Mouse (Mus musculus): ENCODE measurements around the gene Myd88. TPM values are rescaled to one million over a fixed set of nuclear protein-coding genes. Genes with fewer than 3 reads are reported as not detected.
A peak's percentile ranks its signal among the peaks of the same experiment; 100 is the strongest.

Gene Myd88
- polyA plus RNA-seq (2012; rRNA removed), result 27.0 and 33.5 TPM in 2 replicates

GRCm38 (mm10) chr9:119340909-119341816 lies at the start of gene Myd88:
Gene Myd88, minus strand, starts transcription at chr9:119341411.
- Histone ChIP-seq H3K4me3 (ENCODE audit: extremely low read depth, insufficient read depth, insufficient read length) (peak within 1 kb of the TSS; percentile 92), H3K4me1 (ENCODE audit: control insufficient read depth, insufficient read depth, insufficient read length) (peaks cover 8% of the 10 kb centered on the region; the same call in 1 of the 2 replicates), H3K36me3 (ENCODE audit: control insufficient read depth, insufficient read depth, low read length) (peaks cover 21% of the 10 kb centered on the region), H3K27ac (ENCODE audit: insufficient read depth, low read length) (peak within 1 kb of the TSS; percentile 75), H3K27me3 (ENCODE audit: control insufficient read depth, insufficient read depth, low read length) (no peaks in the 10 kb centered on the region)
- TF ChIP-seq POLR2A (IDR thresholded peaks at IDR 0.05; ENCODE audit: low read depth, low read length) (no peak; the same call in 1 of the 2 replicates), CTCF (IDR thresholded peaks at IDR 0.05; ENCODE audit: extremely low read depth, insufficient read depth, insufficient read length, insufficient replicate concordance) (no peak)
- WGBS, result 1% methylated on average over 68 of the region's 68 CpGs
- DNase-seq (ENCODE audit: low read depth in 1 of 2, low spot score in 2 of 2), result peak; percentile 91 to 93

- Histone ChIP-seq H3K27ac (ENCODE audit: insufficient read depth, low read length) (no peak overlapping the region), H3K36me3 (ENCODE audit: control insufficient read depth, insufficient read depth, low read length) (no peaks in the 10 kb centered on the region), H3K4me1 (ENCODE audit: control insufficient read depth, insufficient read depth, insufficient read length) (no peaks in the 10 kb centered on the region), H3K4me3 (ENCODE audit: extremely low read depth, insufficient read depth, insufficient read length) (no peak overlapping the region), H3K27me3 (ENCODE audit: control insufficient read depth, insufficient read depth, low read length) (no peaks in the 10 kb centered on the region)
- no peak for DNase-seq (ENCODE audit: low read depth in 1 of 2, low spot score in 2 of 2)
- no peak for TF ChIP-seq POLR2A (IDR thresholded peaks at IDR 0.05; ENCODE audit: low read depth, low read length)
- TF ChIP-seq CTCF (IDR thresholded peaks at IDR 0.05; ENCODE audit: extremely low read depth, insufficient read depth, insufficient read length, insufficient replicate concordance), result no peak
- WGBS, result 91% methylated on average over 2 of the region's 2 CpGs
Observed at GRCm38 (mm10) chr9:119390214-119390613, 49.0 kb upstream of the Myd88 start.

GRCm38 (mm10) chr9:119388956-119389355 lies 47.7 kb upstream of the Myd88 start:
- H3K36me3 ChIP-seq (ENCODE audit: control insufficient read depth, insufficient read depth, low read length), result no peaks in the 10 kb centered on the region
- TF ChIP-seq CTCF (IDR thresholded peaks at IDR 0.05; ENCODE audit: extremely low read depth, insufficient read depth, insufficient read length, insufficient replicate concordance) (no peak), POLR2A (IDR thresholded peaks at IDR 0.05; ENCODE audit: low read depth, low read length) (no peak)
- no peak for DNase-seq (ENCODE audit: low read depth in 1 of 2, low spot score in 2 of 2)
- H3K27ac ChIP-seq (ENCODE audit: insufficient read depth, low read length), result no peak overlapping the region
- no peaks in the 10 kb centered on the region for H3K27me3 ChIP-seq (ENCODE audit: control insufficient read depth, insufficient read depth, low read length)
- no peak overlapping the region for H3K4me3 ChIP-seq (ENCODE audit: extremely low read depth, insufficient read depth, insufficient read length)
- no peaks in the 10 kb centered on the region for H3K4me1 ChIP-seq (ENCODE audit: control insufficient read depth, insufficient read depth, insufficient read length)
- WGBS, result 58% methylated on average over 5 of the region's 5 CpGs

GRCm38 (mm10) chr9:119382603-119383002 lies 41.4 kb upstream of the Myd88 start:
- WGBS, result 80% methylated on average over 6 of the region's 6 CpGs
- TF ChIP-seq POLR2A (IDR thresholded peaks at IDR 0.05; ENCODE audit: low read depth, low read length), result no peak
- no peak for TF ChIP-seq CTCF (IDR thresholded peaks at IDR 0.05; ENCODE audit: extremely low read depth, insufficient read depth, insufficient read length, insufficient replicate concordance)
- no peak for DNase-seq (ENCODE audit: low read depth in 1 of 2, low spot score in 2 of 2)
- no peak overlapping the region for H3K27ac ChIP-seq (ENCODE audit: insufficient read depth, low read length)
- no peak overlapping the region for H3K4me3 ChIP-seq (ENCODE audit: extremely low read depth, insufficient read depth, insufficient read length)
- H3K4me1 ChIP-seq (ENCODE audit: control insufficient read depth, insufficient read depth, insufficient read length), result no peaks in the 10 kb centered on the region
- no peaks in the 10 kb centered on the region for H3K36me3 ChIP-seq (ENCODE audit: control insufficient read depth, insufficient read depth, low read length)
- no peaks in the 10 kb centered on the region for H3K27me3 ChIP-seq (ENCODE audit: control insufficient read depth, insufficient read depth, low read length)

GRCm38 (mm10) chr9:119378231-119378630 lies 37.0 kb upstream of the Myd88 start:
- no peaks in the 10 kb centered on the region for H3K27me3 ChIP-seq (ENCODE audit: control insufficient read depth, insufficient read depth, low read length)
- WGBS, result 71% methylated on average over 4 of the region's 4 CpGs
- H3K4me1 ChIP-seq (ENCODE audit: control insufficient read depth, insufficient read depth, insufficient read length), result no peaks in the 10 kb centered on the region
- H3K4me3 ChIP-seq (ENCODE audit: extremely low read depth, insufficient read depth, insufficient read length), result no peak overlapping the region
- H3K27ac ChIP-seq (ENCODE audit: insufficient read depth, low read length), result no peak overlapping the region
- DNase-seq (ENCODE audit: low read depth in 1 of 2, low spot score in 2 of 2), result no peak
- H3K36me3 ChIP-seq (ENCODE audit: control insufficient read depth, insufficient read depth, low read length), result no peaks in the 10 kb centered on the region
- no peak for TF ChIP-seq POLR2A (IDR thresholded peaks at IDR 0.05; ENCODE audit: low read depth, low read length)

GRCm38 (mm10) chr9:119375556-119375955 lies 34.3 kb upstream of the Myd88 start:
- H3K27me3 ChIP-seq (ENCODE audit: control insufficient read depth, insufficient read depth, low read length), result no peaks in the 10 kb centered on the region
- TF ChIP-seq POLR2A (IDR thresholded peaks at IDR 0.05; ENCODE audit: low read depth, low read length) (no peak), CTCF (IDR thresholded peaks at IDR 0.05; ENCODE audit: extremely low read depth, insufficient read depth, insufficient read length, insufficient replicate concordance) (no peak)
- 87% methylated on average over 6 of the region's 6 CpGs for WGBS
- H3K27ac ChIP-seq (ENCODE audit: insufficient read depth, low read length), result no peak overlapping the region
- H3K36me3 ChIP-seq (ENCODE audit: control insufficient read depth, insufficient read depth, low read length), result no peaks in the 10 kb centered on the region
- no peaks in the 10 kb centered on the region for H3K4me1 ChIP-seq (ENCODE audit: control insufficient read depth, insufficient read depth, insufficient read length)
- no peak for DNase-seq (ENCODE audit: low read depth in 1 of 2, low spot score in 2 of 2)
- H3K4me3 ChIP-seq (ENCODE audit: extremely low read depth, insufficient read depth, insufficient read length), result no peak overlapping the region

GRCm38 (mm10) chr9:119375008-119375407 lies 33.8 kb upstream of the Myd88 start:
- Histone ChIP-seq H3K4me3 (ENCODE audit: extremely low read depth, insufficient read depth, insufficient read length) (no peak overlapping the region), H3K27me3 (ENCODE audit: control insufficient read depth, insufficient read depth, low read length) (no peaks in the 10 kb centered on the region), H3K36me3 (ENCODE audit: control insufficient read depth, insufficient read depth, low read length) (no peaks in the 10 kb centered on the region), H3K4me1 (ENCODE audit: control insufficient read depth, insufficient read depth, insufficient read length) (no peaks in the 10 kb centered on the region), H3K27ac (ENCODE audit: insufficient read depth, low read length) (no peak overlapping the region)
- DNase-seq (ENCODE audit: low read depth in 1 of 2, low spot score in 2 of 2), result no peak
- no peak for TF ChIP-seq POLR2A (IDR thresholded peaks at IDR 0.05; ENCODE audit: low read depth, low read length)
- no peak for TF ChIP-seq CTCF (IDR thresholded peaks at IDR 0.05; ENCODE audit: extremely low read depth, insufficient read depth, insufficient read length, insufficient replicate concordance)
- WGBS, result 96% methylated on average over 3 of the region's 3 CpGs
